18 mouse cellular contexts compared by ENCODE assay signal in the genomic region with DNA sequence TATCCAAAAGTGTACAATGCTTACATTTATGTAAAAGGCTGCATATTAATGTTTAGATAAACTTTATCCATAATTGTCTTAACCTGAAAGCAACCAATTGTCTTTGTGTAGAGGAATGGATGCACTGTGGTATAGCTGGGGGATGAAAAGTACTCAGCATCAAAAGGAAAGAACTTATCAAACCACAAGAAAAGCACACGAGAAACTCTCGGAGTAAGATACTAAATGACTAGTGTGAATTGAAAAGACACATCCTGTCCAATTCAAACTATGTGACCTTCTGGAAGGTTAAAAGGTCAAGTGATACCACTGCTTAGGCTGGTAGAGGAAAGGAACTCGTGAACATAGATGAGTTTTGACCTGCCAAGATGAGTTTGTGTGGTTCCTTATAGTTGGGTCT.
"Had no signal": no experiment of that assay in that cellular context is flagged by ENCODE, and none has a peak within 500 bp of the region (broad histone marks: within the 10 kb centered on the region; RNA-seq: fewer than 3 reads in every experiment).

No protein-coding gene starts in this region.

- H3K27me3 ChIP-seq: limb, embryonic 12.5 days; limb, embryonic 15.5 days; midbrain, embryonic 12.5 days; midbrain, embryonic 15.5 days; stomach, embryonic 15.5 days had no signal

- ATAC-seq: liver, postnatal 0 days; lung, postnatal 0 days; midbrain, embryonic 15.5 days had no signal

- H3K36me3 ChIP-seq: limb, embryonic 12.5 days; limb, embryonic 15.5 days; midbrain, embryonic 12.5 days; midbrain, embryonic 15.5 days; stomach, embryonic 15.5 days had no signal

- H3K27ac ChIP-seq: limb, embryonic 12.5 days; limb, embryonic 15.5 days; liver, embryonic 14.5 days; midbrain, embryonic 12.5 days; midbrain, embryonic 15.5 days; stomach, embryonic 15.5 days had no signal

- H3K4me1 ChIP-seq: limb, embryonic 12.5 days; limb, embryonic 15.5 days; midbrain, embryonic 12.5 days; midbrain, embryonic 15.5 days; stomach, embryonic 15.5 days had no signal

- DNase-seq: kidney, adult 18-20 months; kidney, adult 9 months; kidney, postnatal 14 days; kidney, postnatal 4 days; left cerebral cortex, postnatal 4 days; liver, postnatal 0 days; lung, embryonic 14.5 days; lung, postnatal 36 days; thymus, postnatal 14 days; thymus, postnatal 4 days had no signal

- H3K9me3 ChIP-seq: limb, embryonic 12.5 days; limb, embryonic 15.5 days; midbrain, embryonic 12.5 days; midbrain, embryonic 15.5 days; stomach, embryonic 15.5 days had no signal

- H3K4me3 ChIP-seq: limb, embryonic 12.5 days; limb, embryonic 15.5 days; midbrain, embryonic 12.5 days; midbrain, embryonic 15.5 days; myocyte; stomach, embryonic 15.5 days had no signal
